Mouse (Mus musculus) testis, adult 2 months (tissue): ENCODE results near the gene Sik1.

Experiments used
- CTCF ChIP-seq: fragments of 200-500 bp; IDR thresholded peaks from 2 replicates; pipeline ENCODE4 v1.5.1; 2012; ENCODE audit warnings: low read depth, mild to moderate bottlenecking, inconsistent platforms, low read length, moderate library complexity; ENCODE audit not compliant: control insufficient read depth, insufficient read depth, insufficient replicate concordance
- POLR2A ChIP-seq: fragments of 200-500 bp; IDR thresholded peaks from 2 replicates; pipeline ENCODE4 v1.6.1; 2012; ENCODE audit warnings: low read depth, mild to moderate bottlenecking, inconsistent platforms, low read length, moderate library complexity; ENCODE audit not compliant: control insufficient read depth

DNA sequence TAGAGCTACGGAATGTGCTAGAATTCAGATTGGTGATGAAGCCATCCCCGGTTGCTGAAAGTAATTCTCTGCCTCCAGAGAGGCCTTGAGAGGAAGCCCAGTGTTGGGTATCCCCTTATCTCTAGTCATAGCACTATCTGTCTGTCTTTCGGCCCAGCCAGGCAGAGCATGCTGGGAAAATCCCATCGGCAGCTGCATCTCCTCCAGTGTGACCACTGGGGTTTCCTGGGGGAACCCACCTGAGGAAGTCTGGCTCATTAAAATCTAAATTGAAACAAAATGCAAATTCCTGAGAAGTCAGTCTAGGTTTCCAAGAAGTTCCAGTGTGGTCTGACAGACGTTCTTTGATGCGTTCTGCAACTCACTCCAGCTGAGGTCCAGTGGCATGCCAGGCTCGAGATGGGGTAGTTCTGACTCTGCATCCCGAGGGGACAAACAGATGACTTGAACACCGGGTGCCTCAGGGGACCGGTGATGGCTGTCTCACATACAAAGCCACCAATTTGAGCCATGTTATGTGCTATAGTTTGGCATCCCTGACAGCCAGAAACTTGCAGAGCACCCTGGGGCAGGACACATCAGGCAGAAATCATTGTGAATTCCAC lies 19.8 kb upstream of the Sik1 start:
- TF ChIP-seq CTCF (no peak), POLR2A (no peak)
